Mouse (Mus musculus) E14TG2a.4 (cell line): ENCODE data around the gene Prcd.

Source experiments
- CTCF ChIP-seq: conservative IDR thresholded peaks from 2 replicates; pipeline ENCODE4 v1.5.1; 2014; ENCODE audit warnings: low read length
- NANOG ChIP-seq: IDR thresholded peaks from 2 replicates; pipeline ENCODE4 v1.6.1; 2014; ENCODE audit warnings: borderline replicate concordance, low read length, mixed read lengths
- POU5F1 ChIP-seq: IDR thresholded peaks from 2 replicates; pipeline ENCODE4 v1.6.1; 2014; ENCODE audit warnings: low read length, borderline replicate concordance

- TF ChIP-seq CTCF (no peak), NANOG (no peak), POU5F1 (no peak)
Measured at GRCm38 (mm10) chr11:116648976-116649375, 4.4 kb upstream of the Prcd start.
